Mouse (Mus musculus): ENCODE measurements around the gene Bricd5. TPM values are rescaled to one million over a fixed set of nuclear protein-coding genes. Genes with fewer than 3 reads are reported as not detected.
"Not testable (repeated sequence)": the region's sequence is repeated elsewhere in the genome, so short reads cannot be mapped to it uniquely, and the experiment has no call there.

Gene Bricd5
- total RNA-seq, 2 experiments from 2014 or later: not detected

- Histone ChIP-seq H3K27ac (no peak overlapping the region), H3K4me3 (no peak overlapping the region)
- intact Hi-C loops (cut with DNase I): no loop called here
- DNase-seq: no peak
- no peak for TF ChIP-seq CTCF (IDR thresholded peaks at IDR 0.05)
These were observed 30.3 kb upstream of the Bricd5 start for GRCm38 (mm10) chr17:24443409-24443808.

- intact Hi-C loops (cut with DNase I): no loop called here
- Histone ChIP-seq H3K27ac (no peak overlapping the region), H3K4me3 (no peak overlapping the region)
- DNase-seq: no peak
- TF ChIP-seq CTCF (IDR thresholded peaks at IDR 0.05): no peak
These were observed 27.1 kb upstream of the Bricd5 start for GRCm38 (mm10) chr17:24446590-24446989.

GRCm38 (mm10) chr17:24449507-24449906 lies 24.2 kb upstream of the Bricd5 start:
- no peak overlapping the region for H3K27ac ChIP-seq
- no peak for TF ChIP-seq CTCF (IDR thresholded peaks at IDR 0.05)
- intact Hi-C loops (cut with DNase I): no loop called here
- no peak for DNase-seq
- no peak overlapping the region for H3K4me3 ChIP-seq

DNA sequence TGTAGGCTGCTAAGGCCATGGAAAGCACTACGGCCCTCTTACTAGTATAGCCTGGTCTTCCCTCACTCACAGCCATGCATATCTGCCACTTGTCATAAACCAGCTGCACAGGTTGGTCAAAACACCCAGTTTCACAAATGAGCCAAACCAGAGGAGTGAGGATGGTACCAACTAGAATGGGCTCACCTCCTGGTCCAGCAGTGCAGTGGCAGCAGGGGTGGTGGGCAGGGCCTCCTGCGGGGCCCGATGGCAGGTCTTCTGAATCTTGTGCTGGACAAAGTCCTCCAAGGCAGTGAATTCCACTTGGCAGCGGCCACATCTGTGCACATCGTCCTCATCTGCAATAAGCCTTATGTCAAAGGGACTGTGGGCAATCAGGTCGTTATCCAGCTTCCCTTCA lies 22.5 kb upstream of the Bricd5 start:
- no peak overlapping the region for H3K27ac ChIP-seq
- no peak overlapping the region for H3K4me3 ChIP-seq
- DNase-seq: no peak
- intact Hi-C loops (cut with DNase I): loop anchor here (5.0 kb wide), 1 partner anchor 34 kb away; no protein-coding TSS in a partner anchor
- TF ChIP-seq CTCF (IDR thresholded peaks at IDR 0.05): no peak

GRCm38 (mm10) chr17:24453372-24453771 lies 20.3 kb upstream of the Bricd5 start:
- peak overlapping the region; percentile 3; the same call in 1 of the 2 replicates for H3K4me3 ChIP-seq
- H3K27ac ChIP-seq: peak overlapping the region; percentile 95
- TF ChIP-seq CTCF (IDR thresholded peaks at IDR 0.05): no peak
- DNase-seq: no peak
- intact Hi-C loops (cut with DNase I): loop anchor here (5.0 kb wide), 1 partner anchor 36 kb away; no protein-coding TSS in a partner anchor

DNA sequence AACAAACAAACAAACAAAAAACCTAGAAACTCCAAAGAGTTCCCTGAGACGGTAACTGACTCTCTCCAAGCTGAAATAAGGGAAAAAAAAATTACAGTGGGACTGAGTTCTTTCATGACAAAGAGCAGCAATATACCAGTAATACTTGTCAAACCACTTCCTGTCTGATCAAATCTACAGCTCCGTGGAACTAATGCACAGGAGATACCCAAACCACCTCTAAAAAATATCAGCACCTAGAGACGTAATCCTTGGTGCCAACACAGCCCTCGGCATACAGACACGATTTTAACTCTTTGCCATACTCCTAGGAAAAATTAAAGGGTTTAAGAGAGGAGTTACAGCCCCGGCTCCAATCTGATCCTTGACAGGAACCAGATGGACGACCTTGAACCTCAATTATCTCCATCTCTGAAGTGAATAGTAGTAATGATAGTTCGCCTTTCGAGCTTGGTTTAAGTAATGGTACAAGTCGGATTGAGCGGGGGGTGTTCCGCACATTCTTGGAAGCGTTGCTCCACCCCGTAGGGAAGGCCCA lies 19.4 kb upstream of the Bricd5 start:
- Histone ChIP-seq H3K4me3 (peak overlapping the region; percentile 90), H3K27ac (peak overlapping the region; percentile 95)
- intact Hi-C loops (cut with DNase I): loop anchor here (2.0 to 5.0 kb wide), 2 partner anchors 17 to 37 kb away; partner anchors contain the start of genes E4f1 and Pgp
- DNase-seq: no peak
- TF ChIP-seq CTCF (IDR thresholded peaks at IDR 0.05): no peak

GRCm38 (mm10) chr17:24454756-24455522 lies 18.7 kb upstream of the Bricd5 start:
- DNase-seq: peak; percentile 99
- H3K4me3 ChIP-seq: peak overlapping the region; percentile 90
- H3K27ac ChIP-seq: peak overlapping the region; percentile 95
- intact Hi-C loops (cut with DNase I): loop anchor here (2.0 to 5.0 kb wide), 2 partner anchors 16 to 38 kb away; partner anchors contain the start of genes E4f1 and Pgp
- TF ChIP-seq CTCF (IDR thresholded peaks at IDR 0.05): no peak

GRCm38 (mm10) chr17:24455523-24456206 lies 18.0 kb upstream of the Bricd5 start:
- intact Hi-C loops (cut with DNase I): loop anchor here (2.0 kb wide), 1 partner anchor 15 kb away; the partner anchor contains the start of genes E4f1 and Pgp
- Histone ChIP-seq H3K27ac (peak overlapping the region; percentile 95), H3K4me3 (peak overlapping the region; percentile 90)
- DNase-seq: not testable (repeated sequence)

- peak; percentile 56 for TF ChIP-seq CTCF (IDR thresholded peaks at IDR 0.05)
- Histone ChIP-seq H3K27ac (no peak overlapping the region), H3K4me3 (no peak overlapping the region)
- DNase-seq: no peak
- intact Hi-C loops (cut with DNase I): no loop called here
These were observed 12.1 kb upstream of the Bricd5 start for GRCm38 (mm10) chr17:24461580-24461979.

GRCm38 (mm10) chr17:24462932-24463331 lies 10.8 kb upstream of the Bricd5 start:
- intact Hi-C loops (cut with DNase I): no loop called here
- Histone ChIP-seq H3K27ac (no peak overlapping the region), H3K4me3 (no peak overlapping the region)
- DNase-seq: no peak
- no peak for TF ChIP-seq CTCF (IDR thresholded peaks at IDR 0.05)

GRCm38 (mm10) chr17:24463374-24464133 lies 10.1 kb upstream of the Bricd5 start:
- no peak overlapping the region for H3K27ac ChIP-seq
- TF ChIP-seq CTCF (IDR thresholded peaks at IDR 0.05): no peak
- H3K4me3 ChIP-seq: no peak overlapping the region
- DNase-seq: no peak
- intact Hi-C loops (cut with DNase I): no loop called here

DNA sequence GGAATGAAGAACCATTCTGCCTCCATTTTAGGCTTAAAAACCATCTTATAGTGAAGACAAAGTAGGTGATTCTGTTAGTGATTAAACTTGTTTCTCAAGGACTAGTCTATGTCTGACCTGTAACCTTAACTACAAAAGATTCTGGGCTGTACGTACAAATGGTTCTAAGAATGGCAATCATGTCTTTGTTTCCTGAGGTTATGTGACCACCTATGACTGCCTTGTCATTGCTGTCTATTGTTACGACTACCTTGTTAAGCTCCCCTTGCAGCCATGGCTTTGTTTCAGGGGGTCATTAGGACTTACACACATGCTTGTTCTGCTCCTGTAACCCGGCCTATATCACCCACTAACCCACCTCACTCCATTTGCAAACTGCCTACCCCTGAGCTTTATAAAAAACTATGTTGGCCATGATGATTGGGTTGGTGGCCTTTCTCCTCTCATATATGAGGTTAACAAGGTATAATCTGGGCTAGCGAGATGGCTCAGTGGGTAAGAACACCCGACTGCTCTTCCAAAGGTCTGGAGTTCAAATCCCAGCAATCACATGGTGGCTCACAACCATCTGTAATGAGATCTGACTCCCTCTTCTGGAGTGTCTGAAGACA lies 4.9 kb upstream of the Bricd5 start:
- TF ChIP-seq CTCF (IDR thresholded peaks at IDR 0.05): no peak
- intact Hi-C loops (cut with DNase I): no loop called here
- no peak overlapping the region for H3K4me3 ChIP-seq
- no peak overlapping the region for H3K27ac ChIP-seq
- no peak for DNase-seq

Measured in gastrocnemius, adult 2 months (tissue).